Mouse (Mus musculus) heart, embryonic 12.5 days (tissue): ENCODE data around the gene Nell1. TPM values are rescaled to one million over a fixed set of nuclear protein-coding genes. Genes with fewer than 3 reads are reported as not detected.

ENCODE experiments used
- ATAC-seq: fragments of 200-750 bp; cut with Nextera tagmentation; 2 replicates; pipeline ENCODE4 v1.8.0; 2017; ENCODE audit warnings: moderate TSS enrichment, moderate library complexity; ENCODE audit not compliant: insufficient number of reproducible peaks, low FRiP score
- H3K27ac ChIP-seq: fragments of 300-500 bp; sonication (generic); 2 replicates; pipeline ENCODE4 v1.5.1; 2016; ENCODE audit warnings: mild to moderate bottlenecking, moderate library complexity; ENCODE audit not compliant: poor library complexity, severe bottlenecking
- H3K27me3 ChIP-seq: fragments of 300-500 bp; sonication (generic); replicated peaks from 2 replicates; pipeline ENCODE4 v1.6.1; 2016; ENCODE audit warnings: mild to moderate bottlenecking, moderate library complexity
- H3K36me3 ChIP-seq: fragments of 300-500 bp; sonication (generic); 2 replicates; pipeline ENCODE4 v1.6.1; 2016; ENCODE audit warnings: mild to moderate bottlenecking, moderate library complexity
- H3K4me1 ChIP-seq: fragments of 300-500 bp; sonication (generic); replicated peaks from 2 replicates; pipeline ENCODE4 v1.6.1; 2016; ENCODE audit warnings: mild to moderate bottlenecking
- H3K4me2 ChIP-seq: fragments of 300-500 bp; sonication (generic); 2 replicates; pipeline ENCODE4 v1.6.1; 2016; ENCODE audit warnings: mild to moderate bottlenecking, moderate library complexity
- H3K4me3 ChIP-seq: fragments of 300-500 bp; sonication (generic); 2 replicates; pipeline ENCODE4 v1.5.1; 2016; ENCODE audit warnings: mild to moderate bottlenecking
- H3K9ac ChIP-seq: fragments of 300-500 bp; sonication (generic); 2 replicates; pipeline ENCODE4 v1.6.1; 2016; ENCODE audit warnings: mild to moderate bottlenecking, moderate library complexity
- H3K9me3 ChIP-seq: fragments of 300-500 bp; sonication (generic); replicated peaks from 2 replicates; pipeline ENCODE4 v1.6.1; 2016; ENCODE audit warnings: mild to moderate bottlenecking, moderate library complexity
- WGBS: fragments of 180-500 bp; shearing (Covaris S2); methylation state at CpG from one replicate; pipeline ENCODE4 v1.1.7; 2016; 5-methylcytosine and 5-hydroxymethylcytosine counted together
- polyA plus RNA-seq: library from polyadenylated mRNA; unstranded; fragments of >200 nt; fragmentation: Nextera tagmentation; extraction: Ambion mirVana; gene quantifications from 2 replicates; pipeline ENCODE4 v1.2.1, GENCODE M21; 2016

Gene Nell1
- polyA plus RNA-seq, 1 experiment from 2014 or later, result 0.50 TPM

DNA sequence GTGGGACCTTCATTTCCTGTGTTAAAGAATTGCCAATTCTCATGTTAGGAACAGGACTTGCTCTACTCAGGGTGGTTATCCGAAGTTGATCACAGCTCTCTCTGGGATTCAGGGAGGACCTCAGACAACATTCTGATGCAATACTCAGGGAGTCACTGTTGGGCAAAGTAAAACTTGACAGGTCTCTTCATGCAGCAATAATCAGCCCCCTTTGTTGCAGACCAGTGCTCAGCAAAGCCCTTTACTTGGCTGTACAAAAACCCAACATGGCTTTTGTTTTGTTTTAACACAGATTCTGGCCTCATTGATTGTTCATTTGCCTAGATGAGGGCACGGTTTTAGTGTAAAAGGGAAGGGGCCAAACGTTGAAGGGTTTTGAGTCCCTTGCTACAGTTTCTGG lies 750.5 kb downstream of the Nell1 start:
- H3K4me3 ChIP-seq, result no peak overlapping the region
- H3K9me3 ChIP-seq, result no peaks in the 10 kb centered on the region
- H3K27me3 ChIP-seq, result no peaks in the 10 kb centered on the region
- H3K9ac ChIP-seq, result no peak overlapping the region
- no peaks in the 10 kb centered on the region for H3K36me3 ChIP-seq
- H3K27ac ChIP-seq, result no peak overlapping the region
- no peaks in the 10 kb centered on the region for H3K4me1 ChIP-seq
- ATAC-seq, result no peak
- 78% methylated on average over 3 of the region's 3 CpGs for WGBS
- H3K4me2 ChIP-seq, result no peak overlapping the region

DNA sequence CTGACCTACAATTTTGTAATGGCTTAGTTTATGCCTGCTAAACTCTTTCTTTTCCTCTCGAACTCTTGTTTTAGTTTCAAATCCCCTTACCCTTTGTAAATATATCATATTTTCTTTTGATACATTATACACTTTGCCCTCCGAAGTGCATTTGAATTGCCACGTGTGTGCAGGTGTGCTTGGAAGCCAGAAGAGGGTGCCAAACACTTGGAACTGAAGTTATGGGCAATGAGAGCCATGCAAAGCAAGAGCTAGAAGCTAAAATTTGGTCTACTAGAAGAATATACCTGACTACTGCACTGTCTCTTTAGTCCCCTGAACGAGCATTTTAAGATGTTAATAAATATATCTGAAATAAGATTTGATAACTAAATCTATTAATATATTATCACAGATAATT lies 756.3 kb downstream of the Nell1 start:
- ATAC-seq, result no peak
- no peak overlapping the region for H3K9ac ChIP-seq
- no peak overlapping the region for H3K4me3 ChIP-seq
- no peak overlapping the region for H3K27ac ChIP-seq
- WGBS, result 45% methylated on average over 4 of the region's 4 CpGs
- H3K36me3 ChIP-seq, result no peaks in the 10 kb centered on the region
- no peaks in the 10 kb centered on the region for H3K4me1 ChIP-seq
- H3K9me3 ChIP-seq, result 0 out of 2 replicates have a peak, but pooled peaks cover 4% of the 10 kb centered on the region
- no peak overlapping the region for H3K4me2 ChIP-seq
- no peaks in the 10 kb centered on the region for H3K27me3 ChIP-seq

DNA sequence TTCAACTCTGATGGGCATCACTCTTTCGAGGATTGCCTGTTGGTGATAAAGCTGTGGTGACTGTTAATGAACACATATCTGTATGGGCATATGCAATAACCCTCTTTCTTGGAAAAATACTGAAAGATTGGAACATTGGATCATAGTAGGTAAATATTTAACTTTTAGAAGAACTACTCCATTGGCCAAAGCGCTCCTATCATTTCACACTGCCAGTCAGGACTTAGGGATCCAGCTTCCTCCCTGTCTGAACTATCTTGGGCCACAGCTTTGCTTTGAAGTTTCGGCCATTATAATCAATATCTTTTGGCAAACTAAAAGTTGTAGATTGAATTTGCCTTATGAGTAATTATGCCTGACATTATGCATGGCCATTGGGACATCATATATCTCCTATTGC lies 780.9 kb downstream of the Nell1 start:
- Histone ChIP-seq H3K4me2 (no peak overlapping the region), H3K27ac (no peak overlapping the region), H3K27me3 (no peaks in the 10 kb centered on the region), H3K9me3 (no peaks in the 10 kb centered on the region), H3K4me3 (no peak overlapping the region), H3K4me1 (no peaks in the 10 kb centered on the region), H3K9ac (no peak overlapping the region), H3K36me3 (no peaks in the 10 kb centered on the region)
- 74% methylated on average over 3 of the region's 3 CpGs for WGBS
- ATAC-seq, result no peak

DNA sequence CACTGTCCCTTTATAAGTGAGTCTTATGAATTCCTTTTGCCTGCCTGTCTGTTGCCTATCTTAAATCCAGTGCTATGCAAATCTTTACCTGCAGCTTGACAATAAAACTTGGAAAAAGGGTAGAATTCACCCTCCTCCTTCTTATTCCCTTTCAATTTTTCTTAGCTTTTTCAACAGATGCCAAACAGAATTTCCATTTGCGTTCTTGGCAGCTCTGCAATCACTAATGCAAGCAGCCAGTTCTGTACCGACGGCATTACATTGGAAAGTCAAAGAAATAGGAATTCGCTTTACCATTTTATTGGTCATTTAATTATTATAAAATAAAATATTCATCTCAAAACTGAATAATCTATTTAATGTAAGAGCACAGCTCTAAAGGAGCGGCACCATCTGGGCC lies 781.7 kb downstream of the Nell1 start:
- 82% methylated on average over 5 of the region's 5 CpGs for WGBS
- no peak overlapping the region for H3K4me3 ChIP-seq
- no peaks in the 10 kb centered on the region for H3K27me3 ChIP-seq
- ATAC-seq, result no peak
- H3K4me1 ChIP-seq, result no peaks in the 10 kb centered on the region
- H3K36me3 ChIP-seq, result no peaks in the 10 kb centered on the region
- H3K9ac ChIP-seq, result no peak overlapping the region
- H3K9me3 ChIP-seq, result no peaks in the 10 kb centered on the region
- no peak overlapping the region for H3K4me2 ChIP-seq
- no peak overlapping the region for H3K27ac ChIP-seq

DNA sequence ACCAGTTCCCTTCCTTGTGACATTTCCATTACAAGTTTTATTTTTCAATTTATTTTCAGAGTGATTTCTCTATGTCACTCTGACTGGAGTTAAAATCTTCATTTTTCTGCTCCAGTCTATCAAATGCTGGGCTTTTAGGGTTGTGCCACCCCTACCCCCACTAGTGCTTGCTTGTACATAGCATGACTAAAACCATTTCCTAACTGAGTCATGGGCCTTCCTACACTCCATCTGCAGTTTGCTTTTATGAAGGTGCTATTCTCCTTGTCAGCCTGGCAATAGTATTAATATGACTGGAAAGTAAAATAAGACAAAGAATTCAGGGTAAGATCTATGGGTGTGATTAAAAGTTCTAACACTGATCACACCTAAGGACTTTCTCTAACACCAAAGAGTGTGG lies 798.9 kb downstream of the Nell1 start:
- no peaks in the 10 kb centered on the region for H3K4me1 ChIP-seq
- H3K4me2 ChIP-seq, result no peak overlapping the region
- no peak for ATAC-seq
- no peak overlapping the region for H3K27ac ChIP-seq
- no peak overlapping the region for H3K9ac ChIP-seq
- no peak overlapping the region for H3K4me3 ChIP-seq
- no peaks in the 10 kb centered on the region for H3K9me3 ChIP-seq
- H3K36me3 ChIP-seq, result no peaks in the 10 kb centered on the region
- no peaks in the 10 kb centered on the region for H3K27me3 ChIP-seq

DNA sequence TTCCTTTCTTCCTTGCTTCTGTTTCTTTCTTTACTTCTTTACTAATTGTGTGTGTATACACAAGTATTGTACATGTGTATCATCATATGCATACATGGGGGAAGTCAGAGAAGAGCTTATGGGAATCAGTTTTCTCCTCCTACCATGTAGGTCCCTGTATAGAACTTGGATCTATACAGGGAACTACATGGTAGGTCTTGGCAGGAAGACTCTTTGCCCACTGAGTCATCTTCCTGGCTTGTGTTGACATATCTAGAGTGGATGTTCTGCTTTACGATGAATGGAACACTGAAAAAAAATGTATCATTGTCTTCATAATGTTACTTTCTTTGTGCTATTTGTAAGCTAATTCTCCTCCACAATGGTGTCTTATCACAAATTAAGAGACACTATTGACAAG lies 806.4 kb downstream of the Nell1 start:
- WGBS, result 83% methylated on average over 1 of the region's 1 CpGs

DNA sequence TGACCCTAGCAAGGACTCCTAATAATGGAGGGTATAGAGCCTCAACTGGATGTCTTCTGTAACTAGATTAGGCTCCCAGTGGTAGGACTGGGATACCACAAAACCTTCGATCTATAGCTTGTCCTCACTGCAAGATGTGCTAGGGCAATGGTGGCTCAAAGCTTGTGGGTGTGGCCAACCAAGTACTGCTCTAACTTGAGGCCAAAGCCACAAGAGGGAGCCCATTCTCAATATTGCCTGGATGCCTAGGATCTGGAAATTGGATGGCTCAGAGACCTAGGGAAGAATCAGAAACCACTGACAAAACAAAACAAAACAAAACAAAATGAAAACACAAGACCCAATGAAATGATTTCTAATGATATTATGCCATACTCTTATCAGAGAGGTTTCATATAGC lies 809.0 kb downstream of the Nell1 start:
- ATAC-seq, result no peak; the same call in 1 of the 2 replicates
- no peaks in the 10 kb centered on the region for H3K36me3 ChIP-seq
- no peaks in the 10 kb centered on the region for H3K4me1 ChIP-seq
- H3K9ac ChIP-seq, result no peak overlapping the region
- H3K27ac ChIP-seq, result no peak overlapping the region
- no peak overlapping the region for H3K4me3 ChIP-seq
- WGBS, result 54% methylated on average over 1 of the region's 1 CpGs
- no peak overlapping the region for H3K4me2 ChIP-seq
- no peaks in the 10 kb centered on the region for H3K9me3 ChIP-seq
- H3K27me3 ChIP-seq, result no peaks in the 10 kb centered on the region

More for the DNA sequence above, 806.4 kb downstream of the Nell1 start:
- H3K9me3 ChIP-seq, result no peaks in the 10 kb centered on the region
- H3K4me3 ChIP-seq, result no peak overlapping the region
- no peaks in the 10 kb centered on the region for H3K27me3 ChIP-seq
- no peaks in the 10 kb centered on the region for H3K4me1 ChIP-seq
- H3K4me2 ChIP-seq, result no peak overlapping the region
- no peak for ATAC-seq
- H3K27ac ChIP-seq, result no peak overlapping the region
- no peak overlapping the region for H3K9ac ChIP-seq
- no peaks in the 10 kb centered on the region for H3K36me3 ChIP-seq

DNA sequence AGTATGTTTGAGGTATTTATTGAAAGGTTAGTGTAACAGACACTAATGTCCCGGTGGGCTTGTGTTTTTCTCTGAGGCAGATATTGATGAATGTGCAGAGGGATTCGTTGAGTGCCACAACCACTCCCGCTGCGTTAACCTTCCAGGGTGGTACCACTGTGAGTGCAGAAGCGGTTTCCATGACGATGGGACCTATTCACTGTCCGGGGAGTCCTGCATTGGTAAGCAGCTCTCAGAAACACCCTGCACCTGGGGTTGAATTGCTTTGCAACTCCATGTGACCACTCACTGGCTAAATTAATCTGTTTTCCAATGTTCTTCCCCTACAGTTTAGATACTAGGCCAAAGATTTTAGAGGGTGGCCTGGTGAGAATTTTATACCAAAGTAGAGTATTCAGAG lies 851.5 kb downstream of the Nell1 start:
- 43% methylated on average over 7 of the region's 7 CpGs for WGBS

DNA sequence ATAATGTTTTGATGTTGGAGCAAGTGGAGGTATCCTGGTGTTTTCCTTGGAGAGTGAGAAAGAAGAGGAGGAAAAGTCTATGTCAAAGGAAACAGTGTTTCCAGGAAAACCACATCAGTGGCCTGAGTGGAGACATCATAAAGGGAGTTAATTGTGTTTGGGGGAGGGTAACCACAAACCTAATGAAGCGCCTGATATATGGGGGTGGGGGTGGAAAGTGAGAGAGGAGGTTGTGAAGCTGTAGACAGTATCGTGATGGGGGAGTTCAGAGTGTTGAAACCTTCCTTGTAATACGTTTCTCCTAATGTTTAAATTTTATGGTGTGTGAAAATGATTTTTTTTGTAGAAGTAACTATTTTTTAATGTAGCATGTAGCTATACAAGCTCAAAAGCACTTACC lies 858.1 kb downstream of the Nell1 start:
- WGBS, result 61% methylated on average over 3 of the region's 3 CpGs
- ATAC-seq, result no peak
- no peaks in the 10 kb centered on the region for H3K4me1 ChIP-seq
- no peak overlapping the region for H3K9ac ChIP-seq
- H3K27ac ChIP-seq, result no peak overlapping the region
- H3K4me2 ChIP-seq, result no peak overlapping the region
- H3K27me3 ChIP-seq, result no peaks in the 10 kb centered on the region
- H3K4me3 ChIP-seq, result no peak overlapping the region
- no peaks in the 10 kb centered on the region for H3K36me3 ChIP-seq
- H3K9me3 ChIP-seq, result no peaks in the 10 kb centered on the region; the same call in 1 of the 2 replicates

More for the DNA sequence above, 851.5 kb downstream of the Nell1 start:
- H3K9ac ChIP-seq, result no peak overlapping the region
- no peaks in the 10 kb centered on the region for H3K4me1 ChIP-seq
- no peaks in the 10 kb centered on the region for H3K36me3 ChIP-seq
- no peaks in the 10 kb centered on the region for H3K27me3 ChIP-seq
- no peak overlapping the region for H3K27ac ChIP-seq
- ATAC-seq, result no peak
- no peak overlapping the region for H3K4me2 ChIP-seq
- H3K4me3 ChIP-seq, result no peak overlapping the region
- H3K9me3 ChIP-seq, result no peaks in the 10 kb centered on the region

DNA sequence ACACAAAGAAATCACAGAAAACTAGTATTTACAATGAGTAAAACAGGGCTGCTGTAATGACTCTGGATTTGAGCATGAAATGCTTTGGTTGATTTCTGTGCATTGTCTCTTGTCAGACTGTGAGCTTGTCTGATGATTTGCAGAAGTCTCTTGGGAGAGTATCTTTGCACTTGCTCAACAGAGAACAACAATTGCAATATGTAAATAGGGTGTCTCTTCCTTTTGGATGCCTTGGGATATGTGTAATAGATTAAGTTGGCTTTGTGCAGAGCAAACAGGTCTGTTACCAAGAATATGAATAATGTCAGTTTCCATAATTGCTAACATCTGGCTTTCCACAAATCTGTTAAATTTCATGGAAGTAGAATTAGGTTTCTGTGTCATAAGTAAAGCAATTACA lies 868.0 kb downstream of the Nell1 start:
- ATAC-seq, result no peak
- no peaks in the 10 kb centered on the region for H3K27me3 ChIP-seq

DNA sequence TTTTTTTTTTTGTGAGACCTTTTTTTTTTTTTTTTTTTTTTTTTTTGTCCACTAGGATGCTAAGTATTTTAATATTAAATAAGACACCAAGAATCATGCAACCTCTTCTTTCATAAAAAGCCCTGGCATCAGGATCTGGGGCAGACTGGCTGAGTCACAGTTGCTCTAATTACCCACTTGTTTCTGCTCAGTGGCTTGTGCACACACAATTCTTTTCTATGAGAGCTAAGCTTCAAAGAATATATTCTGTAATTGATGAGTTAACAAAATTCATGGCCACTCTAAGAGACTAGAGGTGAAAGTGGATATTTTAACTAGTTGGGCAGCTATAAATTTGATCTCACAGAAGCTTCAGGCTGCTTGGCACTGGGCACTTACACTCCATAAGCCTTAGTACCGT lies 873.3 kb downstream of the Nell1 start:
- Histone ChIP-seq H3K9ac (no peak overlapping the region), H3K9me3 (no peaks in the 10 kb centered on the region), H3K27ac (no peak overlapping the region), H3K4me2 (no peak overlapping the region), H3K4me1 (no peaks in the 10 kb centered on the region), H3K4me3 (no peak overlapping the region), H3K36me3 (no peaks in the 10 kb centered on the region), H3K27me3 (no peaks in the 10 kb centered on the region)
- WGBS, result 83% methylated on average over 1 of the region's 1 CpGs
- ATAC-seq, result no peak

More for the DNA sequence above, 868.0 kb downstream of the Nell1 start:
- H3K4me1 ChIP-seq, result no peaks in the 10 kb centered on the region
- no peaks in the 10 kb centered on the region for H3K36me3 ChIP-seq
- no peak overlapping the region for H3K4me2 ChIP-seq
- no peak overlapping the region for H3K27ac ChIP-seq
- no peak overlapping the region for H3K9ac ChIP-seq
- H3K4me3 ChIP-seq, result no peak overlapping the region
- H3K9me3 ChIP-seq, result no peaks in the 10 kb centered on the region

DNA sequence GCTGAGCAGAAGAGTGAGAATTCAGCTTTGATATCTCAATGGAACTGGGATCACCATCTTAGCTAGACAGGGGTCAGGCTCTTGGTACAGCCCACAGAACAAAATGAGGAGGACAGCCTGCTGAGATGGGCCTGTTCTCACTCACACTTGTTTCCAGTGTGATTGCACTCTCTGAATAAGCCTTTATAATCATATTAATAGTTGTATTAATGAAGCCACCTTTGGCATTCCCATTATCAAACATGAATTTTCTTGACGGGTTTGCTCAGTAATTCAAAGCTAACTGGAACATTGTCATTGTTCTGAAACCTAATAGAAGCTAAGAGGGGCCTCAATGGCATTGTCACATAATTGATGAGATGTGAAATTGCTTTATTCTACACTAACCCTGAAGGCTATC lies 875.6 kb downstream of the Nell1 start:
- Histone ChIP-seq H3K36me3 (no peaks in the 10 kb centered on the region), H3K4me3 (no peak overlapping the region), H3K4me2 (no peak overlapping the region), H3K9me3 (no peaks in the 10 kb centered on the region), H3K27ac (no peak overlapping the region), H3K4me1 (no peaks in the 10 kb centered on the region), H3K27me3 (no peaks in the 10 kb centered on the region), H3K9ac (no peak overlapping the region)
- ATAC-seq, result no peak
- 64% methylated on average over 1 of the region's 1 CpGs for WGBS
